ENCODE assay signal across 8 mouse cellular contexts in the genomic region with DNA sequence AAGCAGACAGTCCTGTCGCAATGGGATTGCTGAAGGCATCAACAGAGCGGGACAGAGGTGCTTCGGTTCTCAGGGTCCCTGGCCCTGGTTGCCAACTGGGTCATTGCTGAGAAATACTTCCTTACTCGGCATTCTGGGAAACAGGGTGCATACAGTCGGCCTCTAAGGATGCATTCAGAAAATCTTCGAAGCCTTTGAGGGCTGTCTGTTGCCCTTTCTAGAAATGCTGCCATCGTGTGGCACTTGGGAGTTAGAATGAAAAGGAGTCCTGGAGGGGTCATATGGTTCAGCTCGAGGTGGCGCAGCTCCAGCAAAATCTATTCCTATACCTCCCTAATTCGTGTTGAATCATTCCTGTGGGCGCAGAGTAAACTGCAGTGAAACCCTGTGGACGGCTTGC. TPM values are rescaled to one million over a fixed set of nuclear protein-coding genes. Genes with fewer than 3 reads are reported as not detected.
A peak's percentile ranks its signal among the peaks of the same experiment; 100 is the strongest.
DNase-seq lines count a peak whose midpoint lies in the region; ATAC-seq and TF ChIP-seq lines count a peak whose summit lies in the region.

No protein-coding gene starts in this region.

- no peak overlapping the region for H3K9ac ChIP-seq in hindbrain, postnatal 0 days (replicated peaks; ENCODE audit: low read length)
- no peak overlapping the region for H3K9ac ChIP-seq in hindbrain, embryonic 13.5 days
- no peak overlapping the region for H3K9ac ChIP-seq in neural tube, embryonic 12.5 days

- no peaks in the 10 kb centered on the region for H3K9me3 ChIP-seq in hindbrain, postnatal 0 days (ENCODE audit: low read length)
- H3K9me3 ChIP-seq in hindbrain, embryonic 13.5 days = no peaks in the 10 kb centered on the region
- H3K9me3 ChIP-seq in neural tube, embryonic 12.5 days = no peaks in the 10 kb centered on the region

- peak; percentile 32 for DNase-seq in hindbrain, postnatal 0 days (ENCODE audit: low spot score)
- peak; percentile 86 for DNase-seq in ES-CJ7 (ENCODE audit: low read depth, low spot score)
- DNase-seq in embryo, embryonic 10 days (ENCODE audit: low spot score) = peak; percentile 57
- DNase-seq in kidney, postnatal 25 days = peak; percentile 75 to 78
- DNase-seq in urinary bladder, postnatal 4 days (ENCODE audit: low spot score in 2 of 2) = no peak

- no peak for ATAC-seq in hindbrain, postnatal 0 days
- ATAC-seq in hindbrain, embryonic 13.5 days (ENCODE audit: low FRiP score) = no peak
- ATAC-seq in neural tube, embryonic 12.5 days (ENCODE audit: low FRiP score, low read depth) = no peak
- no peak for ATAC-seq in cerebellum, adult (ENCODE audit: insufficient number of reproducible peaks, low FRiP score, low TSS enrichment)

- 43% methylated on average over 12 of the region's 12 CpGs for WGBS in hindbrain, postnatal 0 days
- 44% methylated on average over 12 of the region's 12 CpGs for WGBS in hindbrain, embryonic 13.5 days
- WGBS in neural tube, embryonic 12.5 days = 51% methylated on average over 12 of the region's 12 CpGs

- no peaks in the 10 kb centered on the region for H3K27me3 ChIP-seq in hindbrain, postnatal 0 days (ENCODE audit: insufficient read depth, low read length)
- no peaks in the 10 kb centered on the region for H3K27me3 ChIP-seq in hindbrain, embryonic 13.5 days
- no peaks in the 10 kb centered on the region for H3K27me3 ChIP-seq in neural tube, embryonic 12.5 days (replicated peaks)

- peak; percentile 40 for TF ChIP-seq CTCF in hindbrain, postnatal 0 days (IDR thresholded peaks at IDR 0.05; ENCODE audit: low read depth)

- 0 out of 2 replicates have a peak overlapping the region, but pooled peaks have one; percentile 21 for H3K4me2 ChIP-seq in hindbrain, postnatal 0 days (ENCODE audit: low read depth, low read length)
- no peak overlapping the region for H3K4me2 ChIP-seq in hindbrain, embryonic 13.5 days
- peak overlapping the region; percentile 30; the same call in 1 of the 2 replicates for H3K4me2 ChIP-seq in neural tube, embryonic 12.5 days (replicated peaks)

- no peaks in the 10 kb centered on the region for H3K4me1 ChIP-seq in hindbrain, postnatal 0 days (ENCODE audit: insufficient read depth, low read length)
- H3K4me1 ChIP-seq in hindbrain, embryonic 13.5 days (replicated peaks) = no peaks in the 10 kb centered on the region
- no peaks in the 10 kb centered on the region for H3K4me1 ChIP-seq in neural tube, embryonic 12.5 days

- no peak overlapping the region for H3K4me3 ChIP-seq in hindbrain, postnatal 0 days (ENCODE audit: low read length)
- H3K4me3 ChIP-seq in hindbrain, embryonic 13.5 days = no peak overlapping the region
- H3K4me3 ChIP-seq in neural tube, embryonic 12.5 days = no peak overlapping the region

- H3K36me3 ChIP-seq in hindbrain, postnatal 0 days (ENCODE audit: insufficient read depth, low read length) = no peaks in the 10 kb centered on the region
- no peaks in the 10 kb centered on the region for H3K36me3 ChIP-seq in hindbrain, embryonic 13.5 days
- no peaks in the 10 kb centered on the region for H3K36me3 ChIP-seq in neural tube, embryonic 12.5 days

- H3K27ac ChIP-seq in hindbrain, postnatal 0 days = no peak overlapping the region
- H3K27ac ChIP-seq in hindbrain, embryonic 13.5 days = no peak overlapping the region
- no peak overlapping the region for H3K27ac ChIP-seq in neural tube, embryonic 12.5 days

RNA-seq across cellular contexts. Expression of gene Spp1, which starts 2.0 kb away (rescaled TPM):
- 13.2 and 18.7 TPM in 2 replicates for total RNA-seq in hindbrain, postnatal 0 days (2014; rRNA removed)
- 30.0 and 35.6 TPM in 2 replicates for polyA plus RNA-seq in hindbrain, postnatal 0 days (2015; fragmentation: Nextera tagmentation; extraction: Ambion mirVana)
- 9.2 and 12.6 TPM in 2 replicates for polyA plus RNA-seq in hindbrain, embryonic 13.5 days (2015; fragmentation: Nextera tagmentation; extraction: Ambion mirVana)
- polyA plus RNA-seq in neural tube, embryonic 12.5 days (2016; fragmentation: Nextera tagmentation; extraction: Ambion mirVana) = 4.3 and 4.7 TPM in 2 replicates

RNA-seq across cellular contexts. Expression of gene Pkd2, which starts 26.4 kb away (rescaled TPM):
- total RNA-seq in hindbrain, postnatal 0 days (2014; rRNA removed) = 20.8 and 23.7 TPM in 2 replicates
- polyA plus RNA-seq in hindbrain, postnatal 0 days (2015; fragmentation: Nextera tagmentation; extraction: Ambion mirVana) = 5.3 and 6.0 TPM in 2 replicates
- polyA plus RNA-seq in hindbrain, embryonic 13.5 days (2015; fragmentation: Nextera tagmentation; extraction: Ambion mirVana) = 8.9 and 9.1 TPM in 2 replicates
- 16.2 and 16.3 TPM in 2 replicates for polyA plus RNA-seq in neural tube, embryonic 12.5 days (2016; fragmentation: Nextera tagmentation; extraction: Ambion mirVana)

Comparison
In these comparisons a context has a peak if more than half of its experiments do, and no peak if none do; other contexts are left out.
1. DNase-seq: peak in hindbrain, postnatal 0 days (single experiment), ES-CJ7 (single experiment), embryo, embryonic 10 days (single experiment) and kidney, postnatal 25 days (2 of 2); none in urinary bladder, postnatal 4 days (0 of 2).